Mouse (Mus musculus) ovary, postnatal 36 days (tissue): Measurements from ENCODE around the gene Olfr1240.

ENCODE experiments used
- DNase-seq: peaks from one replicate; pipeline ENCODE4 v3.0.0; 2022; ENCODE audit warnings: low spot score, mixed read lengths

Gene Olfr1240

GRCm38 (mm10) chr2:89442900-89443299 is at the start of gene Olfr1240:
Gene Olfr1240, minus strand, starts transcription at chr2:89443000.
- DNase-seq, result no peak

GRCm38 (mm10) chr2:89487026-89487425 is 44.2 kb upstream of the Olfr1240 start, which contains the start of gene Olfr1241:
Gene Olfr1241, minus strand, starts transcription at chr2:89487126.
- no peak for DNase-seq

- DNase-seq, result no peak
Measured at GRCm38 (mm10) chr2:89420307-89420706, 22.5 kb downstream of the Olfr1240 start, which contains the start of gene Olfr1239. Gene Olfr1239, minus strand, starts transcription at chr2:89420407.

- DNase-seq, result no peak
Measured at GRCm38 (mm10) chr2:89414557-89414956, 28.2 kb downstream of the Olfr1240 start.

- DNase-seq, result no peak
Measured at GRCm38 (mm10) chr2:89409576-89409975, 33.2 kb downstream of the Olfr1240 start, which contains the start of gene Olfr1238. Gene Olfr1238, minus strand, starts transcription at chr2:89409676.

GRCm38 (mm10) chr2:89400882-89401281 is 41.9 kb downstream of the Olfr1240 start:
- no peak for DNase-seq
